Mouse (Mus musculus): Measurements from ENCODE around the gene Gm10964. TPM values are rescaled to one million over a fixed set of nuclear protein-coding genes. Genes with fewer than 3 reads are reported as not detected.
A peak's percentile ranks its signal among the peaks of the same experiment; 100 is the strongest.

Gene Gm10964
- total RNA-seq, 1 experiment from 2014 or later = not detected

GRCm38 (mm10) chr3:103734696-103735519 is 4.3 kb upstream of the Gm10964 start:
- peak; percentile 28 for DNase-seq

GRCm38 (mm10) chr3:103735776-103736600 is 3.2 kb upstream of the Gm10964 start:
- DNase-seq = no peak

GRCm38 (mm10) chr3:103737061-103737754 is 2.0 kb upstream of the Gm10964 start:
- DNase-seq = peak; percentile 56

DNA sequence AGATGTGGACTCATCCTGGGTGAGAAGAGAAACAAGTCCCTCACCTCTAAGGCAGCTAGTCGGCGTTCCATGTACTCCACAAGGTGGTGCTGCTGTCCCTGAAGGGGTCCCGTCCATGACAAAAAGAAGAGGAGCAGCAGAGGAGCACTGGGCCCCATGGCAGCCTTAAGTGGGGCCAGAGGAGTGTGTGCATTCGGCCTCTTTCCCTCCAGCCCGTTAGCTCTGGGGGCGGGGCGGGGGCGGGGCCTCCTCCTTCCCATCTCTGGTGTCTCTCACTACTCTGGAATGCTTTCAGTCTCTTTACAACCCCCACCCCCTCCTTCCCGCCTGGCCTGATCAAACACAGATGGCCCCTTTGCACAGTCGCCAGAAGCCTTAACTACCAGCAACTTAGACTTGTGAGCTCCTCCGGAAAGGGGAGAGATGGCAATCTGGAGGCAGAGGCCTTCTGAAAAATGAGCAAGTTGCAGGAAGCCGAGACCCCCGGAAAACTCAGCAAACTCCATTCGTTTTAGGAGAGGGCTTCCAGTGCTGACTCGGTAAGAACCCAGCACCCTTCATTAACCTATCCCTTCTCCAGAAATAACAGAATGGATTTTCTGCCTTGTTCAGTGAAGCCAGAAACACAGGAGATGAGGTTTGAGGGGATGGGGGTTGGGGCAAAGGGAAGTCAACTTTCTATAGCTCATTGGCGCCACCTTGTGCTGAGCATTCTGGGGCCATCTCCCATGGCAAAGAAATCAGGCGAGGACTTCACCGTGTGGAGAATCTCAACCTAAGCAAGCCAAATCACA is 1.2 kb upstream of the Gm10964 start, which contains the start of gene Olfml3:
Olfml3 (minus strand) TSS at position 224 of the 794 bp plus-strand sequence.
- peak; percentile 92 for DNase-seq

DNA sequence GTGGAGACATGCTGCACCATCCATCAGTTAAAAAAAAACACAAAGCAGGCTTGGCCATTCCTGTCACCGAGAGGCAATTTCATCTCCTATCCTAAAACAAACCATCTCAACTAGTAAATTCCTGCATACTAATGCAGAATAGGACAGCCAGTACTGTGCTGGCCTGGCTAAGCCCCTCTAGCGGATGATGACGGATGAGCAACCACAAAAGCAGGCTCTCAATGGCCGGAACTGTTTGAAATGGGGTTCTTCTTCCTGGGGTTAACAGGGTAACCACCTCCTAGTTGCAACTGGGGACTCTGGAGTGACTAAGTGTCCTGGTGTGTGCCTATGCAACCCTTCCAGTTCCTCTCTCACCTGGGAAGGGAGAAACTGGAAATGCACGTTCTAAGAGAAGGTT is 1.2 kb downstream of the Gm10964 start:
- DNase-seq = no peak

- no peak for DNase-seq
Observed at GRCm38 (mm10) chr3:103743208-103743607, 4.0 kb downstream of the Gm10964 start.

GRCm38 (mm10) chr3:103745001-103745770 is 6.0 kb downstream of the Gm10964 start:
- no peak for DNase-seq

DNA sequence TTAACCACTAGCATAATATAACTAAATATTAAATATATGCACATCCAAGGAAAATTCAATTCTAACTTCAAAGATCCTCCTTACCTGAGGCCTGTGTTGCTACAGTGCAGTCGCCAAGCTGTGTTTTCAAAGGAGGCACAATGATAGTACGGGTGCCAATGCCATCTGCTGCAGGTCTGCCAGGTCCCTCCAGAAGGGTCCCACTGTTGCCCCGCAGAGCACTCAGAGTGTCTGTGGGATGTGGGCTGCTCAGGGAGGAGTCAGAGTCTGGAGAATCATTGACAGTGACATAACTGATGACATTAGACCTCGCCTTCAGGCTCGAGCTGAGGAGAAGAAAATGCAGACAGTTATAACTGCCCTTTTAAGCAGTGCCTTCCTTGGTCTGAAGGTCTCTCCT is 7.5 kb downstream of the Gm10964 start:
- no peak for DNase-seq

- DNase-seq = no peak
Observed at GRCm38 (mm10) chr3:103751558-103751957, 12.4 kb downstream of the Gm10964 start.

DNA sequence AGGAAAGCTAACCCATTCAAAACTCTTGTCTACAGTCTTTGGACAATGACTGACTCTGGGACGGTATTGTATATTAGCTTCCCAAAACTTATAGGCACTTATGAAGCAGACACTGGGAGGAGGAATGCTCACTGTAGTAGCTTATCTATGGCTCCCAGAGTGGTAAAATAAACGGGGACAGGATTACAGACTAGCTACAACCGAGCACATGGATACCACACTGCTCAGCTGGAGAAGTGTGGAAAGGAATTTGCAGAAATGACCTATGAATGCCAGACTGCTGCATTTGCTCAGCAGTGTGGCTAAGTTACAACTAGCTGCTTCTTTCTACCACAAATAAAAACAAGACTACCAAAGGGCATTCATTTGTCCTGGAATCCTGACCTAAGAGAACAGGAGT is 16.2 kb downstream of the Gm10964 start:
- DNase-seq = no peak

DNA sequence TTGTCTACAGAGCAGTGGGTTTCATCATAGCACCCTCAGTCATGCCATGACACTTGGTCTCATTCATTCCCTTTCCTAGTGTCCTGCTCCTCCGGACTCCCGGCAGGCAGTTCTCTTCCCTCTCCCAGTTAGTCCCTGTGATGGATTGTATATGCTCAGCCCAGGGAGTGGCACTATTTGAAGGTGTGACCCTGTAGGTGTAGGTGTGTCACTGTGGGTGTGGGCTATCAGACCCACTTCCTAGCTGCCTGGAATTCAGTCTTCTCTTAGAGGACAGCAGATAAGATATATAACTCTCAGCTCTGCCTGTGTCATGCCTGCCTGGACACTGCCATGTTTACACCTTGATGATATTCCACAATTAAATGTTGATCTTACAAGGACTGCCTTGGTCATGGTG is 17.8 kb downstream of the Gm10964 start:
- no peak for DNase-seq

DNA sequence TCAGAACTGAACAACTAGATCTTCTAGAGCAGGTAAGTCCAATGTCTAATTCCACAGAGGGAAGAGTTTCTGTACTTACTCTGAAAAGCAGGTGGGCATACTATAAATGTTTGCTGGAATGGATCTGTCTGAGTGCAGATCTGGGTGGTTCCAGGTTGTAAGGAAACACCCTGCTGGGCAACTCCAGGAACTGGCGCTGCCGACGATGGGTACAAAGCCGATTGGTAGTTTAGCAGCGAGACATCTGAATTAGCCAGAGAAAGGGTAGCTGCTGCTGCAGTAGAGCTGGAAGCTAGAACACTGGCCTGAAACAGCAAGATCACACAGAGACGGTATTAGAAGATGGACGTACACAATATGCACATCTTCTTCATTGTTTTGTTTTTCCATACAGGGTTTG is 19.3 kb downstream of the Gm10964 start:
- DNase-seq = no peak

DNA sequence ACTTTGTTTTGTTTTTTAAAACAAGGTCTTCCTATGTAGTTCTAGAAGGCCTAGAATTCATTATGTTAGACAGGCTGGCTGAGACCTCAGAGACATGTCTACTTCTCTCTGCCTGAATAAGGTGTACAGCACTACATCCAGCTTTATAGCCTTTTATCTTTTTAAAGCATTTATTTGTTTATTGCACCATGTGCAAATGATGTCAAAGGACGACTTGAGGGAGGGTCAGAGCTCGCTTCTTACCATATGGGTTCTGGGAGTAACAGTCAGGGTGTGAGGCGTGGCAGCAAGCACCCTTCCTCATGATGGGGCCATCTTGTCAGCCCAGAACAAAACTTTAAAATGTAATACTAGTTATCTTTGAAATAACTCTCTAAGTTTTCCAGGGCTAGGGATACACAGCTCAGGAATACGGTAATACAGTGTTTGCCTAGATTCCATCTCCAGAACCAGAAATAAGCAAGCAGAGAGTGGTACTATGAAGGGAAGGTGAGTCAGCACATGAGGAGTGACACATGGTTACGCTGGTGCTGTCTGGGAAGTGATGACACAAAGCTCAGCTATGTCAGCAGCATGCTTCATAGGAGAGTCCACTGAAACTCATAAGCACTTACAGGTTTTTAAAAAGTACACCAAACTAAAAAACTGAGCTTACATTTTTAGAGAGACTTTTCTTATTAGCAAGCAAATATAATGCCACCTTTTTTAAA is 20.2 kb downstream of the Gm10964 start:
- no peak for DNase-seq

- no peak for DNase-seq
Observed at GRCm38 (mm10) chr3:103766789-103767188, 27.6 kb downstream of the Gm10964 start.

DNA sequence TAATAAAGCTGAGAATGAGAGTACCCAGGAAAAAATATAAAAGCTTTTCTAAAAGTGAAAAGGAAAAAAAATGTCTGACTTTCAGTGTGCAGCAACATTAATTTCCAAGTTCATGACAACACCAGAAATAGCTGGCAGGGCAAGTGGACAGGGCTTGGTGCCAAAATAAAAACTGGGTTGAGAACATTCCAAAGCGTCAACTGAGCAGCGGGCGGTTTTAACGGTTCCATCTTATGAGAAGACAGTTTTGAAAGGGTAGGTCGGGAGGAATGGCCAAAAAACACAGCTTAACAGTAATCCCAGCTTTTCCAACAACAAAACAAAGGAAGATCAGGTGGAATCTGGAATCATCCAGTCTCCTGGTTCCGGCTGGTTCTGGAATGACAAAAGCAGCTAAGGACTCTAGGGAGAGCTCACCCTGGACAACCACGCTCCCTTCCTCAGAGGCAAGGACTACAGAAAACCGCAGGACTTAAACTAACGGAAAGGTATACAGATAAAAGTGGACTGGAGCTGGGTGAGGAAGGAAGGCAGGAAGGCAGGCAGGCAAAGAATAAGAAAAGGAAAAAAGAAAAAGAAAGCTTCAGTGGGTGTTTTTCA is 32.5 kb downstream of the Gm10964 start:
- peak; percentile 89 for DNase-seq

DNA sequence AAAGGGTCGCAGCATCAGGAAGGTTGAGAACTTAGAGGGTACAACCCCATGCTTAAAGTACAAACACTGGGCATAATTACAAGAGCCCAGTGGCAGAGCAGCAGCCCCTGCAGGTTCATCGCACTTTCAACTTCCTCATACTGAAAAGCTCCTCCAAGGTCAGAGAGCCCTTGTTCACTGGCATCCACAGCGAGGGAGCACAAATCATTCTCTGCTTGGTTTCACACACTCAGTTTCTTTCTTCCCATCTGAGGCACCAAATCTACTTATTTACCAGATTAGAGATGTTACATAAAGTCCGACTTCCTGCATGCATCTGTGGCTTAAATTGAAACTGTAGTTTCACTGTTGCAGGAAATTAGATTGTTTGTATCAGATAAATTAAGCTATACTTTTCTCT is 33.7 kb downstream of the Gm10964 start:
- peak; percentile 42 for DNase-seq

DNA sequence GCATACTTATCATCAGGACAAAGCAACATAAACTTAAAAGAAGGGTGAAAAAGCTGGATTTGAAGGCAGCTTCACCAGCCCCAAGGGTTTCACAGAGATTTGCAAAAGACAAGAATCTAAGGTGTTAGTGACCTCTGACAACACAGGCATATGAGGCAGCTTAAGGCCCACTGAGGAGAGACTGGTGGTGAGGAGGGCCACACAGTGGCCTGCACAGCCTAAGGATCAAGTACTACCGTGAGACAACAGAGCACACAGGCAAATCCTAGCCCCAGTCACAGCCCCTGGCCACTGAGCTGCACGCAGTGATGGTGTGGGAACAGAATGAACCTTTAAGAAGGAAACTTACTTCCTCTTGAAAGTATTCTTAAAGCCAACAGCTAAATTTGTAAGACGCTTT is 34.3 kb downstream of the Gm10964 start:
- DNase-seq = no peak

DNA sequence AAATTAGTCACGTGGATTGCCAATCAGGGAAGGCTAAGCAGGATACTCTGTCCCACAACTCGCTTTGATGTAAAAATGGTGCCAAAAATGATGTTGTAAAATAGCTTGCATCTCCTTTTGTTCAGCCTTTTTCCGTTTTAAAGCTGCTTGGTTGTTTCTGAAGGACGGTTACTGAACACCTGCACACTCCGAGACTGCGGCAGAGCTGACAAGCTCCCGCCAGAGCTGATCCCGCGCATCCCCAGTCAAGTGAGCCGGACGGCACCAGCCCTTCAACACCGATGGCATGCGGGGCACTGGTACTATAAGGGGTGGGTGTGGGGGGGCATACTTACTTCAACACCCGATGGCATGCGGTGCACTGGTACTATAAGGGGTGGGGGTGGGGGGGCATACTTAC is 34.8 kb downstream of the Gm10964 start:
- no peak for DNase-seq

DNA sequence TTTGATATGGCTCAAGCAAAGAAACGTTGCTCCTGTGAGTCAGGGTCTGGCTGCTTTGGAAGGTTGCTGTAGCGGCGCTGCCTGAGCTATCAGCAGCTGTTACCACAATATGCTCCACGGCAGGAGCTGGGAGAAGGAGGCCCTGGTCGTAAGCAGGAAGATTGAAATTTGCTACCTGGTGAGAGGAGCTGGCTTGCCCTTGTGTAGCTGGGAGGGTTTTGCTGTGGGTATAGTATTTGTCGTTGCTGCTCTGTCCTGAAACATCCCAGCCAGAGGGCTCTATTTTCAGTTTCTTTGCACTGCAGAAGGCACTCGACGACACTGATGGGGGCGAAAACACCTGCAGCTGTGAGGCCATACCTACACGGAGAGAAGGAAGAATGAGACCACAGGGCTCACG is 38.8 kb downstream of the Gm10964 start:
- no peak for DNase-seq

DNA sequence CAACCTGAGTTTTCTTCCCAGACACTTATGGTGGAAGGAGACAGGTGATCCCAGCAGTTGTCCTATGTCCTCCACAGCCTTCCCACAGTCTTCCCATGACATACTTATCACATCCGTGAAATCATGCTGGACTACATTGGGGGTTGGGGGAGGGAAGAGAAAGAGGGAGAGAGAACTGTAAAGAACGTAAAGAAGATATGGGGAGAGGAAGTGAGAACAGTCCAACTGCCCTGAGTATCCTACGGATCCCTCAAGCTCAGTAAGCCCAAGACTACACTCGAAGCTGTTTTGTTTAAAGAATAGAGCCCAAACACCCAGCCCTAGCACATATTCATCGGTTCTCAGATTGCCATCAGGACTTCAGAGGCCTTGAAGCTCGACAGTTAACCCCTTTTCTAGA is 39.5 kb downstream of the Gm10964 start:
- no peak for DNase-seq
